Mouse (Mus musculus) megakaryocyte, embryonic 14.5 days (primary cell): ENCODE data around the gene Epop. TPM values are rescaled to one million over a fixed set of nuclear protein-coding genes. Genes with fewer than 3 reads are reported as not detected.

ENCODE experiments used
- H3K27me3 ChIP-seq: replicated peaks from 2 replicates; pipeline ENCODE3; 2012; ENCODE audit warnings: inconsistent platforms
- H3K36me3 ChIP-seq: replicated peaks from 2 replicates; pipeline ENCODE3; 2012; ENCODE audit warnings: low read length, inconsistent platforms, mixed read lengths
- H3K4me1 ChIP-seq: 2 replicates; pipeline ENCODE4 v1.6.1; 2012; ENCODE audit warnings: inconsistent platforms
- H3K4me3 ChIP-seq: replicated peaks from 2 replicates; pipeline ENCODE3; 2012; ENCODE audit warnings: moderate library complexity, mild to moderate bottlenecking, inconsistent platforms
- H3K9me3 ChIP-seq: 2 replicates; pipeline ENCODE4 v1.6.1; 2012; ENCODE audit warnings: inconsistent platforms
- FLI1 ChIP-seq: IDR thresholded peaks from 2 replicates; pipeline ENCODE4 v1.6.1; 2012; ENCODE audit warnings: low read length, inconsistent platforms, mixed read lengths
- GATA1 ChIP-seq: IDR thresholded peaks from 3 replicates; pipeline ENCODE4 v1.6.1; 2012; ENCODE audit warnings: mixed read lengths, low read length, inconsistent platforms, borderline replicate concordance
- polyA plus RNA-seq: library from polyadenylated mRNA; stranded (reverse); fragments of >175 nt; gene quantifications from 2 replicates; pipeline ENCODE4 v1.2.3, GENCODE M21; 2012; ENCODE audit warnings: low replicate concordance; ENCODE audit not compliant: insufficient read depth

Gene Epop
- polyA plus RNA-seq, 1 experiment: 44.1 TPM

GRCm38 (mm10) chr11:97597945-97598691 lies 31.4 kb downstream of the Epop start:
- peaks cover 5% of the 10 kb centered on the region; the same call in 1 of the 2 replicates for H3K4me1 ChIP-seq
- H3K36me3 ChIP-seq: no peaks in the 10 kb centered on the region
- TF ChIP-seq GATA1 (no peak), FLI1 (no peak)
- H3K27me3 ChIP-seq: peaks cover 53% of the 10 kb centered on the region
- H3K9me3 ChIP-seq: 0 out of 2 replicates have a peak, but pooled peaks cover 6% of the 10 kb centered on the region
- H3K4me3 ChIP-seq: no peak overlapping the region

GRCm38 (mm10) chr11:97594136-97594535 lies 35.4 kb downstream of the Epop start:
- Histone ChIP-seq H3K9me3 (no peaks in the 10 kb centered on the region), H3K36me3 (no peaks in the 10 kb centered on the region), H3K27me3 (peaks cover 52% of the 10 kb centered on the region), H3K4me3 (no peak overlapping the region), H3K4me1 (peaks cover 8% of the 10 kb centered on the region)
- TF ChIP-seq FLI1 (no peak), GATA1 (no peak)

GRCm38 (mm10) chr11:97591910-97592309 lies 37.6 kb downstream of the Epop start:
- Histone ChIP-seq H3K4me3 (no peak overlapping the region), H3K27me3 (peaks cover 61% of the 10 kb centered on the region), H3K9me3 (no peaks in the 10 kb centered on the region), H3K36me3 (no peaks in the 10 kb centered on the region), H3K4me1 (peaks cover 8% of the 10 kb centered on the region)
- TF ChIP-seq FLI1 (no peak), GATA1 (no peak)

- Histone ChIP-seq H3K4me3 (no peak overlapping the region), H3K27me3 (peaks cover 56% of the 10 kb centered on the region), H3K9me3 (no peaks in the 10 kb centered on the region), H3K4me1 (peaks cover 14% of the 10 kb centered on the region), H3K36me3 (no peaks in the 10 kb centered on the region)
- no peak for TF ChIP-seq GATA1
- no peak for TF ChIP-seq FLI1
These were observed 39.1 kb downstream of the Epop start for GRCm38 (mm10) chr11:97590227-97590960.

- H3K36me3 ChIP-seq: no peaks in the 10 kb centered on the region
- H3K9me3 ChIP-seq: no peaks in the 10 kb centered on the region
- H3K4me3 ChIP-seq: no peak overlapping the region
- H3K4me1 ChIP-seq: peaks cover 14% of the 10 kb centered on the region
- H3K27me3 ChIP-seq: peaks cover 58% of the 10 kb centered on the region
- no peak for TF ChIP-seq GATA1
- TF ChIP-seq FLI1: no peak
These were observed 40.3 kb downstream of the Epop start for GRCm38 (mm10) chr11:97589216-97589615.

GRCm38 (mm10) chr11:97585932-97586331 lies 43.6 kb downstream of the Epop start:
- H3K4me3 ChIP-seq: no peak overlapping the region
- no peak for TF ChIP-seq FLI1
- no peak for TF ChIP-seq GATA1
- peaks cover 65% of the 10 kb centered on the region for H3K27me3 ChIP-seq
- no peaks in the 10 kb centered on the region for H3K9me3 ChIP-seq
- no peaks in the 10 kb centered on the region for H3K36me3 ChIP-seq
- peaks cover 6% of the 10 kb centered on the region for H3K4me1 ChIP-seq

GRCm38 (mm10) chr11:97584476-97584875 lies 45.0 kb downstream of the Epop start:
- H3K4me3 ChIP-seq: no peak overlapping the region
- no peak for TF ChIP-seq GATA1
- no peak for TF ChIP-seq FLI1
- H3K4me1 ChIP-seq: peaks cover 6% of the 10 kb centered on the region
- peaks cover 67% of the 10 kb centered on the region for H3K27me3 ChIP-seq
- no peaks in the 10 kb centered on the region for H3K9me3 ChIP-seq
- no peaks in the 10 kb centered on the region for H3K36me3 ChIP-seq

GRCm38 (mm10) chr11:97579088-97579857 lies 50.2 kb downstream of the Epop start:
- H3K9me3 ChIP-seq: no peaks in the 10 kb centered on the region
- H3K4me1 ChIP-seq: peaks cover 16% of the 10 kb centered on the region
- no peak overlapping the region for H3K4me3 ChIP-seq
- H3K36me3 ChIP-seq: no peaks in the 10 kb centered on the region
- TF ChIP-seq FLI1: no peak
- no peak for TF ChIP-seq GATA1
- H3K27me3 ChIP-seq: peaks cover 84% of the 10 kb centered on the region

GRCm38 (mm10) chr11:97578286-97578685 lies 51.2 kb downstream of the Epop start:
- H3K4me1 ChIP-seq: peaks cover 19% of the 10 kb centered on the region
- H3K36me3 ChIP-seq: no peaks in the 10 kb centered on the region
- H3K27me3 ChIP-seq: peaks cover 90% of the 10 kb centered on the region
- TF ChIP-seq FLI1: no peak
- no peak for TF ChIP-seq GATA1
- no peaks in the 10 kb centered on the region for H3K9me3 ChIP-seq
- H3K4me3 ChIP-seq: no peak overlapping the region

Other genes with a start within 250 kb of the Epop start
- gene Arhgap23, start 214.2 kb downstream of the Epop start, polyA plus RNA-seq: 85.6 and 94.5 TPM in 2 replicates
- not detected in 2 replicates for gene 4933428G20Rik, start 129.4 kb downstream of the Epop start, polyA plus RNA-seq
- 0.03 TPM in 1 of 2 replicates, not detected in the other for gene Srcin1, start 53.5 kb downstream of the Epop start, polyA plus RNA-seq
- gene Mllt6, start 33.7 kb upstream of the Epop start, polyA plus RNA-seq: 8.6 TPM in 2 replicates
- 0.45 TPM in 1 of 2 replicates, not detected in the other for gene Cisd3, start 56.1 kb upstream of the Epop start, polyA plus RNA-seq
- gene Pcgf2, start 70.8 kb upstream of the Epop start, polyA plus RNA-seq: 83.4 and 214 TPM in 2 replicates
- 44.4 and 47.3 TPM in 2 replicates for gene Psmb3, start 73.7 kb upstream of the Epop start, polyA plus RNA-seq
- 31.7 and 36.8 TPM in 2 replicates for gene Pip4k2b, start 115.0 kb upstream of the Epop start, polyA plus RNA-seq
- gene Cwc25, start 136.9 kb upstream of the Epop start, polyA plus RNA-seq: 2.6 and 14.6 TPM in 2 replicates
- not detected in 2 replicates for gene 1700001P01Rik, start 146.2 kb upstream of the Epop start, polyA plus RNA-seq
- 25.9 and 294 TPM in 2 replicates for gene Rpl23, start 152.7 kb upstream of the Epop start, polyA plus RNA-seq
- gene Lasp1, start 169.3 kb upstream of the Epop start, polyA plus RNA-seq: 51.2 and 77.7 TPM in 2 replicates
- 1.7 TPM in 1 of 2 replicates, not detected in the other for gene B230217C12Rik, start 211.1 kb upstream of the Epop start, polyA plus RNA-seq